10 mouse cellular contexts compared by ENCODE assay signal in the genomic region with DNA sequence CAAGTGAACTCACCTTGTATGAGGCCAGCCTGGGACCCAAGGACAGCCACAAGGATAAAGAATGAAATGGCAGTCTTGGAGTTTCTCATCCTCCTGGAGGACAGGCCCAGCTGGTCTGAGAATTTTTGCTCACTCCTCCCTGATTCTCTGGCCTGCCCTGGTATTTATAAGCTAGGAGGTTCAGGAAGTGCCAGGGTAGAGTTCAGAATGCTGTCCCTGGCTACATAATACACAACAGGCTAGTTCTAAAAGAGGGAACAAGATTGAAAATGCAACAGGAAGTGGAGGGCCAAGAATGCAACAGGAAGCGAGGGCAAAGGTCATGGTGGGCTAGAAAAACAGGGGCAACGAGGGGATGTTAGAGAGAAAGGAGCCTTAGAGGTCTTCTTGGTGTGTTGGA. TPM values are rescaled to one million over a fixed set of nuclear protein-coding genes. Genes with fewer than 3 reads are reported as not detected.
DNase-seq lines count a peak whose midpoint lies in the region; ATAC-seq lines count a peak whose summit lies in the region.
"Had no signal": no experiment of that assay in that cellular context is flagged by ENCODE, and none has a peak within 500 bp of the region (broad histone marks: within the 10 kb centered on the region; RNA-seq: fewer than 3 reads in every experiment).

A gene (minus strand): TSS at position 235 of the 400 bp plus-strand sequence.

- no peaks in the 10 kb centered on the region for H3K9me3 ChIP-seq in liver, embryonic 15.5 days (replicated peaks)
- H3K9me3 ChIP-seq in forebrain, embryonic 10.5 days: no peaks in the 10 kb centered on the region
- H3K9me3 ChIP-seq: limb, embryonic 13.5 days; midbrain, embryonic 15.5 days had no signal

- H3K36me3 ChIP-seq in liver, embryonic 15.5 days (replicated peaks): no peaks in the 10 kb centered on the region
- H3K36me3 ChIP-seq in forebrain, embryonic 10.5 days (replicated peaks): no peaks in the 10 kb centered on the region
- H3K36me3 ChIP-seq: limb, embryonic 13.5 days; midbrain, embryonic 15.5 days had no signal

- H3K27ac ChIP-seq in liver, embryonic 15.5 days (replicated peaks): no peak within 1 kb of the TSS
- no peak within 1 kb of the TSS for H3K27ac ChIP-seq in forebrain, embryonic 10.5 days
- H3K27ac ChIP-seq: limb, embryonic 13.5 days; midbrain, embryonic 15.5 days had no signal

- 25% methylated on average over 2 of the region's 2 CpGs for WGBS in liver, embryonic 15.5 days (ENCODE audit: insufficient replicate concordance)
- 55% methylated on average over 2 of the region's 2 CpGs for WGBS in forebrain, embryonic 10.5 days

- no peaks in the 10 kb centered on the region for H3K27me3 ChIP-seq in liver, embryonic 15.5 days
- H3K27me3 ChIP-seq in forebrain, embryonic 10.5 days (ENCODE audit: poor library complexity, severe bottlenecking): no peaks in the 10 kb centered on the region
- H3K27me3 ChIP-seq: limb, embryonic 13.5 days; midbrain, embryonic 15.5 days had no signal

- ATAC-seq in liver, embryonic 15.5 days (ENCODE audit: insufficient read depth): no peak
- ATAC-seq: midbrain, embryonic 15.5 days had no signal

- no peak within 1 kb of the TSS for H3K9ac ChIP-seq in liver, embryonic 15.5 days
- H3K9ac ChIP-seq: limb, embryonic 13.5 days; midbrain, embryonic 15.5 days had no signal

- no peak for DNase-seq in heart, postnatal 36 days
- no peak for DNase-seq in heart, postnatal 10 days
- DNase-seq in urinary bladder, adult 2 months (ENCODE audit: low spot score): no peak
- DNase-seq in urinary bladder, postnatal 14 days (ENCODE audit: low spot score): no peak
- no peak for DNase-seq in forebrain, embryonic 10.5 days (ENCODE audit: extremely low spot score, low spot score)
- no peak for DNase-seq in c-Kit-positive CD71-positive TER-119-positive erythroid progenitor cells, embryonic 14.5 days (ENCODE audit: low spot score)
- DNase-seq: heart, postnatal 14 days had no signal

- no peaks in the 10 kb centered on the region for H3K4me1 ChIP-seq in liver, embryonic 15.5 days (replicated peaks)
- H3K4me1 ChIP-seq in forebrain, embryonic 10.5 days: no peaks in the 10 kb centered on the region
- H3K4me1 ChIP-seq: limb, embryonic 13.5 days; midbrain, embryonic 15.5 days had no signal

- intact Hi-C loops in heart, postnatal 36 days (cut with DNase I): no loop called here
- intact Hi-C loops in heart, postnatal 10 days (cut with DNase I): no loop called here

- no peak within 1 kb of the TSS for H3K4me2 ChIP-seq in liver, embryonic 15.5 days
- H3K4me2 ChIP-seq: limb, embryonic 13.5 days; midbrain, embryonic 15.5 days had no signal

- no peak within 1 kb of the TSS for H3K4me3 ChIP-seq in liver, embryonic 15.5 days (replicated peaks)
- no peak within 1 kb of the TSS for H3K4me3 ChIP-seq in forebrain, embryonic 10.5 days
- H3K4me3 ChIP-seq: limb, embryonic 13.5 days; midbrain, embryonic 15.5 days had no signal

RNA-seq across cellular contexts. Expression of the gene that starts here (rescaled TPM):
- 10 to 100 TPM; 11.3 to 24.4 TPM for total RNA-seq in heart, postnatal 36 days (2021)
- total RNA-seq in heart, postnatal 10 days (2021): 1 to 10 TPM; 3.0 to 4.5 TPM
- polyA plus RNA-seq in urinary bladder, adult 2 months (2012; rRNA removed): 40.2 and 42.6 TPM in 2 replicates
- polyA plus RNA-seq in liver, embryonic 15.5 days (2015; fragmentation: Nextera tagmentation; extraction: Ambion mirVana): 15.6 and 16.8 TPM in 2 replicates
- polyA plus RNA-seq in forebrain, embryonic 10.5 days (2016; fragmentation: Nextera tagmentation; extraction: Ambion mirVana): 2.1 and 2.2 TPM in 2 replicates
